ENCODE assay signal across 11 mouse cellular contexts in genomic region chr1:43535519-43536000, GRCm38 (mm10).
DNase-seq lines count a peak whose midpoint lies in the region; ATAC-seq and TF ChIP-seq lines count a peak whose summit lies in the region.
"Had no signal": no experiment of that assay in that cellular context is flagged by ENCODE, and none has a peak within 500 bp of the region (broad histone marks: within the 10 kb centered on the region; RNA-seq: fewer than 3 reads in every experiment).

No protein-coding gene starts in this region.

- no peak overlapping the region for H3K4me2 ChIP-seq in forebrain, embryonic 14.5 days (ENCODE audit: low read length)
- H3K4me2 ChIP-seq in forebrain, postnatal 0 days (ENCODE audit: low read depth), result no peak overlapping the region
- H3K4me2 ChIP-seq: limb, embryonic 13.5 days; neural tube, embryonic 12.5 days had no signal

- ATAC-seq in forebrain, embryonic 14.5 days, result no peak
- peak; percentile 83 for ATAC-seq in forebrain, postnatal 0 days
- ATAC-seq in megakaryocyte progenitor cell, adult 5-6 weeks (replicated peaks; ENCODE audit: poor library complexity), result peak; percentile 45

- peak overlapping the region; percentile 58; the same call in 1 of the 2 replicates for H3K27ac ChIP-seq in forebrain, embryonic 14.5 days (ENCODE audit: low read depth, low read length)
- no peak overlapping the region for H3K27ac ChIP-seq in forebrain, embryonic 10.5 days
- peak overlapping the region; percentile 42; the same call in 1 of the 2 replicates for H3K27ac ChIP-seq in forebrain, postnatal 0 days (ENCODE audit: low read depth, low read length)
- H3K27ac ChIP-seq: limb, embryonic 13.5 days; neural tube, embryonic 12.5 days had no signal

- H3K9me3 ChIP-seq in forebrain, embryonic 14.5 days (replicated peaks; ENCODE audit: control insufficient read depth, low read length), result no peaks in the 10 kb centered on the region
- H3K9me3 ChIP-seq in forebrain, embryonic 10.5 days, result no peaks in the 10 kb centered on the region
- no peaks in the 10 kb centered on the region for H3K9me3 ChIP-seq in forebrain, postnatal 0 days (ENCODE audit: low read length)
- H3K9me3 ChIP-seq: limb, embryonic 13.5 days; neural tube, embryonic 12.5 days had no signal

- no peaks in the 10 kb centered on the region for H3K27me3 ChIP-seq in forebrain, embryonic 14.5 days (replicated peaks; ENCODE audit: control insufficient read depth, insufficient read depth, low read length)
- H3K27me3 ChIP-seq in forebrain, embryonic 10.5 days (ENCODE audit: poor library complexity, severe bottlenecking), result no peaks in the 10 kb centered on the region
- H3K27me3 ChIP-seq in forebrain, postnatal 0 days (ENCODE audit: insufficient read depth, low read length), result no peaks in the 10 kb centered on the region
- H3K27me3 ChIP-seq: limb, embryonic 13.5 days; neural tube, embryonic 12.5 days had no signal

- H3K36me3 ChIP-seq in forebrain, embryonic 14.5 days (ENCODE audit: control insufficient read depth, insufficient read depth, low read length), result 0 out of 2 replicates have a peak, but pooled peaks cover 5% of the 10 kb centered on the region
- H3K36me3 ChIP-seq in forebrain, embryonic 10.5 days (replicated peaks), result peaks cover 29% of the 10 kb centered on the region
- 0 out of 2 replicates have a peak, but pooled peaks cover 3% of the 10 kb centered on the region for H3K36me3 ChIP-seq in forebrain, postnatal 0 days (ENCODE audit: insufficient read depth)

- no peak for TF ChIP-seq CTCF in lung, adult 2 months (IDR thresholded peaks at IDR 0.05; ENCODE audit: insufficient read depth, low read length)
- TF ChIP-seq CTCF in forebrain, postnatal 0 days (IDR thresholded peaks at IDR 0.05; ENCODE audit: low read depth), result no peak

- 87% methylated on average over 6 of the region's 6 CpGs for WGBS in forebrain, embryonic 14.5 days
- WGBS in forebrain, embryonic 10.5 days, result 91% methylated on average over 6 of the region's 6 CpGs
- 60% methylated on average over 6 of the region's 6 CpGs for WGBS in lung, adult 2 months
- 62% methylated on average over 6 of the region's 6 CpGs for whole genome bisulfite sequencing in forebrain, postnatal 0 days

- H3K4me1 ChIP-seq in forebrain, embryonic 14.5 days (ENCODE audit: control insufficient read depth, insufficient read depth, low read length), result peaks cover 7% of the 10 kb centered on the region; the same call in 1 of the 2 replicates
- no peaks in the 10 kb centered on the region for H3K4me1 ChIP-seq in forebrain, embryonic 10.5 days
- H3K4me1 ChIP-seq in lung, adult 2 months (ENCODE audit: control insufficient read depth, insufficient read depth, low read length), result peaks cover 14% of the 10 kb centered on the region
- peaks cover 25% of the 10 kb centered on the region for H3K4me1 ChIP-seq in forebrain, postnatal 0 days (ENCODE audit: insufficient read depth)
- H3K4me1 ChIP-seq: neural tube, embryonic 12.5 days had no signal

- no peak for TF ChIP-seq POLR2A in lung, adult 2 months (IDR thresholded peaks at IDR 0.05; ENCODE audit: borderline replicate concordance, extremely low read depth, low read depth, low read length)

- H3K4me3 ChIP-seq in forebrain, embryonic 14.5 days (ENCODE audit: low read depth, low read length), result no peak overlapping the region
- no peak overlapping the region for H3K4me3 ChIP-seq in forebrain, embryonic 10.5 days
- H3K4me3 ChIP-seq in lung, adult 2 months (replicated peaks; ENCODE audit: extremely low read depth, low read depth, low read length), result no peak overlapping the region
- H3K4me3 ChIP-seq in forebrain, postnatal 0 days (ENCODE audit: low read depth, low read length), result no peak overlapping the region
- H3K4me3 ChIP-seq: limb, embryonic 13.5 days; neural tube, embryonic 12.5 days had no signal

- H3K9ac ChIP-seq in forebrain, embryonic 14.5 days (ENCODE audit: low read length), result no peak overlapping the region
- no peak overlapping the region for H3K9ac ChIP-seq in forebrain, postnatal 0 days
- H3K9ac ChIP-seq: limb, embryonic 13.5 days; neural tube, embryonic 12.5 days had no signal

- peak; percentile 26 for DNase-seq in forebrain, embryonic 14.5 days (ENCODE audit: low spot score)
- DNase-seq in forebrain, embryonic 10.5 days (ENCODE audit: extremely low spot score, low spot score), result no peak
- DNase-seq in lung, postnatal 14 days, result peak; percentile 15
- no peak for DNase-seq in lung, adult 2 months
- peak; percentile 65 for DNase-seq in forebrain, postnatal 0 days
- no peak for DNase-seq in embryo, embryonic 11 days
- DNase-seq in urinary bladder, postnatal 25 days (ENCODE audit: low spot score), result no peak
- DNase-seq: kidney, postnatal 36 days had no signal

Comparison
In these comparisons a context has a peak if more than half of its experiments do, and no peak if none do; other contexts are left out.
1. DNase-seq: peak in forebrain, embryonic 14.5 days (single experiment), lung, postnatal 14 days (single experiment) and forebrain, postnatal 0 days (single experiment); none in forebrain, embryonic 10.5 days (single experiment), lung, adult 2 months (single experiment), embryo, embryonic 11 days (single experiment) and urinary bladder, postnatal 25 days (single experiment).